Comparison of ENCODE assay signal across 37 mouse cellular contexts in genomic region chr14:26663851-26664250, GRCm38 (mm10). TPM values are rescaled to one million over a fixed set of nuclear protein-coding genes. Genes with fewer than 3 reads are reported as not detected.
"Had no signal": no experiment of that assay in that cellular context is flagged by ENCODE, and none has a peak within 500 bp of the region (broad histone marks: within the 10 kb centered on the region; RNA-seq: fewer than 3 reads in every experiment).

No protein-coding gene starts in this region.

- ATAC-seq: hindbrain, embryonic 16.5 days; hindbrain, postnatal 0 days; inflammation-experienced regulatory T-cells, adult 6 months; intestine, embryonic 15.5 days; intestine, embryonic 16.5 days; intestine, postnatal 0 days had no signal

- H3K9ac ChIP-seq: heart, embryonic 12.5 days; heart, embryonic 13.5 days; heart, embryonic 15.5 days; hindbrain, embryonic 12.5 days; hindbrain, embryonic 13.5 days; hindbrain, embryonic 14.5 days; hindbrain, embryonic 15.5 days; intestine, embryonic 15.5 days; kidney, embryonic 15.5 days had no signal

- H3K27ac ChIP-seq: heart, embryonic 13.5 days; heart, embryonic 15.5 days; hindbrain, embryonic 10.5 days; hindbrain, embryonic 12.5 days; hindbrain, embryonic 13.5 days; hindbrain, embryonic 14.5 days; hindbrain, embryonic 15.5 days; hindbrain, postnatal 0 days; intestine, embryonic 15.5 days; kidney, embryonic 15.5 days; kidney, postnatal 0 days; layer of hippocampus, adult 2 months; left cerebral cortex, adult 2 months had no signal

- H3K4me3 ChIP-seq: heart, embryonic 12.5 days; heart, embryonic 13.5 days; heart, embryonic 15.5 days; hindbrain, embryonic 10.5 days; hindbrain, embryonic 12.5 days; hindbrain, embryonic 13.5 days; hindbrain, embryonic 15.5 days; intestine, embryonic 15.5 days; kidney, embryonic 15.5 days; layer of hippocampus, adult 2 months; left cerebral cortex, adult 2 months had no signal

- DNase-seq: heart, postnatal 10 days; heart, postnatal 14 days; heart, postnatal 36 days; heart, postnatal 4 days; kidney, adult 11 months; kidney, adult 18-20 months; kidney, adult 2 months; kidney, adult 8-10 months; kidney, adult 9 months; kidney, postnatal 10 days; kidney, postnatal 14 days; kidney, postnatal 25 days; kidney, postnatal 36 days; kidney, postnatal 4 days; layer of hippocampus, adult 9-11 months; layer of hippocampus, postnatal 36 days had no signal

- H3K9me3 ChIP-seq: heart, embryonic 12.5 days; heart, embryonic 13.5 days; heart, embryonic 15.5 days; hindbrain, embryonic 10.5 days; hindbrain, embryonic 12.5 days; hindbrain, embryonic 13.5 days; hindbrain, embryonic 15.5 days; intestine, embryonic 15.5 days; kidney, embryonic 15.5 days had no signal

- H3K4me2 ChIP-seq: heart, embryonic 12.5 days; heart, embryonic 13.5 days; heart, embryonic 15.5 days; hindbrain, embryonic 12.5 days; hindbrain, embryonic 13.5 days; hindbrain, embryonic 14.5 days; hindbrain, embryonic 15.5 days; intestine, embryonic 15.5 days; kidney, embryonic 15.5 days had no signal

- H3K27me3 ChIP-seq: heart, embryonic 12.5 days; heart, embryonic 13.5 days; heart, embryonic 15.5 days; hindbrain, embryonic 12.5 days; hindbrain, embryonic 13.5 days; hindbrain, embryonic 15.5 days; intestine, embryonic 15.5 days; kidney, embryonic 15.5 days had no signal

RNA-seq across cellular contexts. Expression of gene Dnah12, which starts 29.2 kb away (rescaled TPM):
- polyA plus RNA-seq: heart, postnatal 0 days; hindbrain, embryonic 11.5 days; large intestine, adult 2 months had no signal
